Mouse (Mus musculus) frontal cortex, postnatal 10 days (tissue): Measurements from ENCODE around the gene Krt4.

Source experiments
- DNase-seq, 2 experiments: peaks; one replicate each; pipeline ENCODE4 v3.0.0; 2022; ENCODE audit warnings: low spot score in 2 of 2, mixed read lengths in 1 of 2

Krt4 gene

DNA sequence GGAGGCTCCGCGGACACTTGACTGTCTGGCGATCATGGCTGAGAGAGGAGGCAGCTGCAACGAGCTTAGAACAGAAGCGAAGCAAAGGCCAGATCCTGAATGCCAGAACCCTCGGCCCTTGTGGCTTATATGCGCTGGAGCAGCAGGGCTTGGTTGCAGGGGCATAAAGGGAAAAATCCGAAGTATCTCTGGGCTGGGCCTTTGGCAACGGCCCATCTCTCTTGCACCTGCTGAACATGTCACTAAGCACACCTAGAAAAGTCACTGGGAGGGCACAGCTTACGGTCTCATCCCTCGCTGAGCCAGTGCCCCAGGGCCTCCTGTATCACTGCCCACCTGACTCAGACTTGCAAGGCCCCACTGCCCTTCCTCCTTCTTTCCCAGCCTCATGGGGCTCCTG is at the start of gene Krt4:
Gene Krt4 (minus strand): TSS at position 101 of the 400 bp plus-strand sequence.
- DNase-seq, result no peak

DNA sequence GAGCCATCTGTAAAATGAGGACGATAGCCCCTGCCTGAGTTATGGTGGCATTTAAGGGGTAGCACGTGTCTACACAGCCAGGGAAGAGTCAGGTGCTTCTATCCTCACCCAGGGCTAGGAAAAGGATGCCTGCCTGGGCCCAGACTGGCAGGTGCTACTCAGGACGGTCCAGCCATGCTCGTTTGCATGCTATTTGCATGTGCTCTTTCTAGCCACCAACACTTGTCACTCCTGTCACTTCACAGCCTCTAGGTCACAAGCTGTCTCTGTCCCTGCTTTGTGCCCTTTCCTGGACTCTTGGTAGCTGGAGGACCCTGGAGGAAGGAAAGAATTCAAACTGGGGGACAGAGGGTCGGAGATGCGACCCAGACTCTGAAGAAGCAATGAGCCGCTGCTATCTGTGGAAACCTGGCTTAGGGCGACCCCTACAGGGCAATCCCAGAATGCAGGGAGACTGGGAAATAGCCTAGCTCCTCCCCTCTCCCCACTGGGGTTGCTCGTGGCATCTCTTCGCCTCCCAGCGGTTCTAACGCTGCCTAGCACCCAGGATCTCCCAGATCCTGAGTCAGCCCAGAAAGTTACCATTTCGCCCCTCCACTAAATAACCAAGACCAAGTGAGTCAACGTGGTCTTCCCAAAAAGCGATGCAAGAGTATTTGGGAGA is 49.0 kb upstream of the Krt4 start:
- DNase-seq, result peak; percentile 85 to 95

GRCm38 (mm10) chr15:101970536-101970935 is 46.0 kb upstream of the Krt4 start:
- DNase-seq, result no peak

GRCm38 (mm10) chr15:101966808-101967207 is 42.3 kb upstream of the Krt4 start:
- no peak for DNase-seq

- DNase-seq, result no peak
Observed at GRCm38 (mm10) chr15:101958891-101959290, 34.4 kb upstream of the Krt4 start.

- DNase-seq, result no peak
Observed at GRCm38 (mm10) chr15:101954187-101954586, 29.7 kb upstream of the Krt4 start, which contains the start of gene Krt78. Gene Krt78, minus strand, starts transcription at chr15:101954287.

- no peak for DNase-seq
Observed at GRCm38 (mm10) chr15:101952733-101953474, 28.4 kb upstream of the Krt4 start.

- DNase-seq, result no peak
Observed at GRCm38 (mm10) chr15:101945430-101945829, 20.9 kb upstream of the Krt4 start.

- DNase-seq, result no peak
Observed at GRCm38 (mm10) chr15:101941948-101942347, 17.4 kb upstream of the Krt4 start.

DNA sequence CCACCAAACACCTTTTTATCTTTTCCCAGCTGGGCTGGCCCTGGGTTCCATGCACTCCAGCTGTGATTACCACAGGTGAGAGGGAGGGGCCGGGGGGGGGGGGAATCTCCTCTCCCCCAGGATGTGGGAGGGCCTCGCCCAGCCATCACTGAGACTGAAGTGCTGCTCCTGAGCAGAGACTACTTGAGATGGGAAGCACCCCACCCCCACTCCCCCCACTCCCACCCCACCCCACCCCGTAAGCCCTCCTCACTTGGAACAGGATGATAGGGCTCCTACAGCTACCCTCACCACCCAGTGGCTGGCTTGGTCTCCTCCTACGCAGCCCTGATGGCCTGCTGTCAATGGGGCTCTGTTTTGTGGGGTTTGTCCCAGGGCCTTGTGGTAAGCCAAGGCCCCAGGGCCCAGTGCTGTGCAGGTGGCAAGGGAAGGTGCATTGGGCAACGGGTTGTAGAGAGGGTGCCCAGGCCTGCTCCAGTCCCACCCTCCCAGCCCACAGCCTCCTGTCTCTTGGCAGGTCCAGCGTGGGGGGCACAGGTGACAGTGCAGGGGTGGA is 15.8 kb upstream of the Krt4 start, which contains the start of gene Krt79:
Gene Krt79 (minus strand): TSS at position 51 of the 556 bp plus-strand sequence.
- DNase-seq, result no peak

GRCm38 (mm10) chr15:101938600-101939308 is 14.2 kb upstream of the Krt4 start:
- DNase-seq, result no peak

DNA sequence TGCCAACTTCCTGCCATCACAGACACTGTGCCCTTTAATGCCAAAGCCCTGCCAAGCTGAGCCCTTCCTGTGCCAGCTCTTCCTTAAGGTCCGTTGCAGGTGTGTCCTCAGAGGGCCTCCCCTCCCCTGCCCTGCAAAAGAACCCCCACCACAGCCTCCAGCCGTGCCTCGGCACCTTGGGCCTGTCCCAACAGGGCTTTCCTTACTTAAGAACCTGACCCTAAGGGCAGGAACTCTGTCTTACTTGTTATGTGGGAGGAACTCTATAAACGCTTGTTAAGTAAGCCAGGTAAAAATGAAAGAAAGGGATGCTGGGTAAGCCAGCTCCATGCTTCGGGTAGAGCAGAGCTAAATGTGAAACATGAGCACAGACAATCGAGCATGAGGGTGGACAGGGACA is 8.5 kb upstream of the Krt4 start:
- DNase-seq, result no peak

GRCm38 (mm10) chr15:101929666-101930065 is 5.1 kb upstream of the Krt4 start:
- no peak for DNase-seq

DNA sequence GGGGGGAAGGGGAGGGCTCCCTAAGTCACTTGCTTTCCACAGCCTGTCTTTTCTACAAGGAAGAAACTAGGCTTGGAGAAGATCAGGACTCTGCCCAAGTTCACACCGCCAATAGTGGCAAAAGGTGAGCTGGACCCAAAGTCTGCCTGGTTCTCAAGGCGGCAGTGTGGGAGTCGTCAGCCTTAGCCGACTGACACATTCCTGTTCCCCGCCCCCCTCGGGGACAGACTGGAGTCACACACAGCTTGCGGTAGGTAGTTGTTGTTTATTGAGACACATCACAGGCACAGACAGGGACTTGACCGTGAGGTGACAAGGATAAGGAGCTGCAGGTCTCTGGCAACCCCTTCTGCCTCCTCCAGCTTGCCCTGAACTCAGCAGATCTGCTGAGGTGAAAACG is 4.6 kb upstream of the Krt4 start:
- no peak for DNase-seq

DNA sequence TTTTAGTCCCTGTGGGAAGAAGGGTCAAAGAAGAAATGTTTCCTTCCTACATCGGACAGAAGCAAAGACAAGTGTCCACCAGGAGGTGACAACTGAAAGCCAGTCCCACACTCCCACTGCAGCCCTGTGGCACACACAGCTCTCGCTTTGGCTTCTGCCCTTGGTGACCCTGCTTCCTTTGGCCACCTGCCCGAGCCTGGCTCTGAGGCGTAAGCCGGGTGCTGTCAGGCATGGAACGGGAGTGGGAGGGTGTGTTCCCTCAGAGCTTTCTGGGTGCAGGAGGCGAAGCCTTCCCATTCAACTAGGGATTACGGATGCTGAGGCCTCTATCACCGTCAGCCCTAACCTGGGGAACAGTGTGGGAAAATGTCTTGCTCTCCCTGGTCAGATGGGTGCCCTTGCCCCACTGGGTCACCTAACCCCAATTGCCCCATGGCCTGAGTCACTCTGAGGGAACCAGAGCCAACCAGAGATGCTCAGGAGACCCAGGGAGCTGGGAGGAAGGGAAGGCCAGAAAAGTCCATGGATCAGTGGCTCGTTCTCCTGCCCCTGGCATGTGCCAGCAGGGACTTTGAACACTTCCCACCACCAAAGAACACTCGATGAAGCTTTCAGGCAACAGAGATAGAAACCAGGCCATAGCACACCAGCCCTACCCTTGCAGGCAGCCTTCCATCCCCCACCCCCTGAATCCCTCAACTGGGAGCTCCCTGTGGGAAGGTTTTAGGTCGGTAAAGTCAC is 3.0 kb upstream of the Krt4 start:
- DNase-seq, result no peak

DNA sequence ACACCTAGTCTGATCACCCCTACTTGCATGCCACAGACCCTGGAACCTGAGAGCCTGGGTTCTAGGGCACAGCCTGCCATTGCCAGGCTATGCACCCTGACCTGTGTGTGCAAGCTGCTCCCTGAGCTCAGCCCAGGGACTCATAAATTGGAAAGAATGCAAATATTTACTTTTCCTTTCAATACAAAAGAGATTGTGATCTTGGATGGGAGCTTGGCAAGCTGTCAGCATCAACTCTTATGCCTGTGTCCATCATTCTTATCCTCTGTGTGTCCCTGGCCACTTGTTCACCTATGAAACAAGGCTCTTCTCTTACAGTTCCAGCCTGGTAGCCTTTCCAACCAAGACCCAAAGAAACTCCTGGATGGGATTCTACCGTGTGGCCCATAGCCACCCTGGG is 506 bp upstream of the Krt4 start:
- no peak for DNase-seq

- DNase-seq, result no peak
Observed at GRCm38 (mm10) chr15:101922296-101922695, 2.2 kb downstream of the Krt4 start.

GRCm38 (mm10) chr15:101916072-101916471 is 8.5 kb downstream of the Krt4 start:
- DNase-seq, result no peak

GRCm38 (mm10) chr15:101904849-101905248 is 19.7 kb downstream of the Krt4 start:
- no peak for DNase-seq

- DNase-seq, result no peak
Observed at GRCm38 (mm10) chr15:101902171-101903149, 22.1 kb downstream of the Krt4 start.
